Mouse (Mus musculus): ENCODE results near the gene Csad. TPM values are rescaled to one million over a fixed set of nuclear protein-coding genes. Genes with fewer than 3 reads are reported as not detected.
"Not testable (repeated sequence)": the region's sequence is repeated elsewhere in the genome, so short reads cannot be mapped to it uniquely, and the experiment has no call there.

Csad gene
- polyA plus RNA-seq, 1 experiment, result 13.8 TPM

DNA sequence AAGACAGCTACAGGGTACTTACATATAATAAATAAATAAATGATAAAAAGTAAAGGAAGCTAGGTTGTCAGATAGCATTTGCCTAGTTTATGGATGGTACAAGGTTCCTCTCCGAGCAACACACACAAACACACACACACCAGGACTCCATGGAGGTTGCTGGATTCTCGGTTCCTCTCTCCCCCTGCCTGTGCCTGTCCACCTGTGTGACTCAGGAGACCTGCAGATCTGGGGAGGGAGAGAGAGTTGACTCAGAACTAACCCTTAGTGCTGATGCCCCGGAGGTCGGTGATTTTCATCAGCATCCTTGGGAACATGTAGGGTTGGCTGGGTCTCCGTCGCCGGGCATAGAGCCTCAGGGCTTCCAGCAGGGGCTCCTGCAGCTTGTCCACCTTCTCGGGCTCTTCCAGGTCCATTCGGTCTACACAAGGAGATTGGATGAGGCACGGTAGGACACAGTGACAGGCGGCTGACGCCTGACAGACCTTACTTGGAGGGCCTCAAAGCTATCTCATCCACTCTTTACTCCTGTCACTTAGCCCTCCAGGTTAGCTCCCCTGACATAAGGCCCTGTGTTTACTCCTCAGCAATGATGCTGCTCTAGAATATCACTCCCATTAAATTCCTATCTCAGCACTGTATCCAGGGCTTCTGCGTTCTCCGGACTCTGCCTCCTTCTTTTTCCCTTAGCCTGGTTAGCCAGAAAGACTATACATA, 34.2 kb upstream of the Csad start:
- TF ChIP-seq FLI1 (IDR thresholded peaks at IDR 0.05; ENCODE audit: low read length) (no peak), GATA1 (IDR thresholded peaks at IDR 0.05; ENCODE audit: borderline replicate concordance, low read length) (no peak)
- no peaks in the 10 kb centered on the region for H3K27me3 ChIP-seq (replicated peaks)
- H3K4me1 ChIP-seq, result peaks cover 79% of the 10 kb centered on the region
- H3K9me3 ChIP-seq, result no peaks in the 10 kb centered on the region
- no peak overlapping the region for H3K4me3 ChIP-seq (replicated peaks)
- peaks cover 79% of the 10 kb centered on the region for H3K36me3 ChIP-seq (replicated peaks; ENCODE audit: low read length)

DNA sequence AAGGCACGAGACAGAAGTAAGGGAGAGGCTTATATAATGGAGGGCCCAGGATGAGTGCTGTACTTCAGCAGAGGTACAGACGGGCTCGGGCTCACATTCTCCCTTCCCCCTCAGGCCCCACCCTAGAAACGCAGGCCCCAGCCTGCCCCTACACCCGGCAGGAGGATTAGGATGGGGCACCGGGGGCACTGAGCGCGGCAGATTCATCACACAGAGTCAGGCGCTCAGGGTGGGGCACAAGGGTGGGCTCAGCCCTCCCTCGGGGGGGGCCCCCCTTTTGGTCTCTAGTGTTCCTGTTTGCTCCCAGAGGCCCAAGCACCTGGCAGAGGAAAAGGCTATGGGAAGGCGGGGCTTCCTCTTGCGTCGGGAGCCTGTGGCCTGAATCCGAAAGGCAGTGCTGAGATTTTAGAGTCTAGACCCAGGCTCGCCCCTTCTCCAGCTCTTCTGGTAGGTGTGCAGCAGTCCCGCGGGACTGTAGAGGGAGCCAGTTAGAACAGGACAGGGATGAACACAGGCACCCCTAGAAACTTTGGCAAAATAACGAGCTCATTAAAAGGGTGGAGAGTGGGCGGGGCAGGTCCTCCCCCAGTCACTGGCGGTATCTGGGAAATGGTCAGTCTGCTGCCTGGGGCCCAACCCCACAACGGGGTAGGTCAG, 31.0 kb upstream of the Csad start:
- TF ChIP-seq FLI1 (IDR thresholded peaks at IDR 0.05; ENCODE audit: low read length) (no peak), GATA1 (IDR thresholded peaks at IDR 0.05; ENCODE audit: borderline replicate concordance, low read length) (no peak)
- H3K27me3 ChIP-seq (replicated peaks), result peaks cover 10% of the 10 kb centered on the region
- H3K36me3 ChIP-seq (replicated peaks; ENCODE audit: low read length), result peaks cover 59% of the 10 kb centered on the region
- no peak overlapping the region for H3K4me3 ChIP-seq (replicated peaks)
- peaks cover 79% of the 10 kb centered on the region for H3K4me1 ChIP-seq
- H3K9me3 ChIP-seq, result no peaks in the 10 kb centered on the region

- Histone ChIP-seq H3K4me3 (replicated peaks) (peak overlapping the region; percentile 80), H3K4me1 (peaks cover 66% of the 10 kb centered on the region)
- no peak for TF ChIP-seq GATA1 (IDR thresholded peaks at IDR 0.05; ENCODE audit: borderline replicate concordance, low read length)
- TF ChIP-seq FLI1 (IDR thresholded peaks at IDR 0.05; ENCODE audit: low read length), result no peak
Measured at GRCm38 (mm10) chr15:102233896-102234295, 29.4 kb upstream of the Csad start.

GRCm38 (mm10) chr15:102232764-102233163, 28.2 kb upstream of the Csad start:
- Histone ChIP-seq H3K27me3 (replicated peaks) (peaks cover 15% of the 10 kb centered on the region), H3K4me1 (peaks cover 62% of the 10 kb centered on the region), H3K4me3 (replicated peaks) (no peak overlapping the region), H3K36me3 (replicated peaks; ENCODE audit: low read length) (peaks cover 34% of the 10 kb centered on the region), H3K9me3 (no peaks in the 10 kb centered on the region)
- TF ChIP-seq FLI1 (IDR thresholded peaks at IDR 0.05; ENCODE audit: low read length), result no peak

More at GRCm38 (mm10) chr15:102233896-102234295, 29.4 kb upstream of the Csad start:
- peaks cover 11% of the 10 kb centered on the region for H3K27me3 ChIP-seq (replicated peaks)
- peaks cover 45% of the 10 kb centered on the region for H3K36me3 ChIP-seq (replicated peaks; ENCODE audit: low read length)
- no peaks in the 10 kb centered on the region for H3K9me3 ChIP-seq

DNA sequence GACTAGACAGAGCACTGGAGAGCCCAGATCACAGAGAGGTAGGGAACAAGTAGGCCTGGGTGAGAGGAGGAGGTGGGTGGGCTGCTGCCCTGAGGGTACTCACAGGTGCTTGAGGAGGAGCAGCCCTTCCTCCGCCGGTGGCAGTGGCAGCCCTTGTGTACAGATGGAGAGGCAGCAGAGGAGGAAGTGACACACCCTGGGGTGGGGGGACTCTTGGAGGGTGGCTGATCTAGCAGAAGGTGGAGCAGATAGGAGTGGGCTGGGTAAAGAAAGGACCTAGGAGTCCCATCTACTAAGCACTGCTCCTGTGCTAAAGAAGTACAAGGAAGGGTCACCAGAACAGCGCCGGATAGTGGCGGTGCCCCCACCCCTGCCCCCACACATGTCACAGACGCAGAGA, 27.2 kb upstream of the Csad start, which contains the start of gene Itgb7:
Gene Itgb7 (minus strand): TSS at position 197 of the 400 bp plus-strand sequence.
- H3K4me1 ChIP-seq, result peaks cover 70% of the 10 kb centered on the region
- H3K36me3 ChIP-seq (replicated peaks; ENCODE audit: low read length), result peaks cover 25% of the 10 kb centered on the region
- no peak for TF ChIP-seq GATA1 (IDR thresholded peaks at IDR 0.05; ENCODE audit: borderline replicate concordance, low read length)
- TF ChIP-seq FLI1 (IDR thresholded peaks at IDR 0.05; ENCODE audit: low read length), result no peak
- peaks cover 21% of the 10 kb centered on the region for H3K27me3 ChIP-seq (replicated peaks)
- H3K4me3 ChIP-seq (replicated peaks), result peak within 1 kb of the TSS; percentile 86
- H3K9me3 ChIP-seq, result no peaks in the 10 kb centered on the region

DNA sequence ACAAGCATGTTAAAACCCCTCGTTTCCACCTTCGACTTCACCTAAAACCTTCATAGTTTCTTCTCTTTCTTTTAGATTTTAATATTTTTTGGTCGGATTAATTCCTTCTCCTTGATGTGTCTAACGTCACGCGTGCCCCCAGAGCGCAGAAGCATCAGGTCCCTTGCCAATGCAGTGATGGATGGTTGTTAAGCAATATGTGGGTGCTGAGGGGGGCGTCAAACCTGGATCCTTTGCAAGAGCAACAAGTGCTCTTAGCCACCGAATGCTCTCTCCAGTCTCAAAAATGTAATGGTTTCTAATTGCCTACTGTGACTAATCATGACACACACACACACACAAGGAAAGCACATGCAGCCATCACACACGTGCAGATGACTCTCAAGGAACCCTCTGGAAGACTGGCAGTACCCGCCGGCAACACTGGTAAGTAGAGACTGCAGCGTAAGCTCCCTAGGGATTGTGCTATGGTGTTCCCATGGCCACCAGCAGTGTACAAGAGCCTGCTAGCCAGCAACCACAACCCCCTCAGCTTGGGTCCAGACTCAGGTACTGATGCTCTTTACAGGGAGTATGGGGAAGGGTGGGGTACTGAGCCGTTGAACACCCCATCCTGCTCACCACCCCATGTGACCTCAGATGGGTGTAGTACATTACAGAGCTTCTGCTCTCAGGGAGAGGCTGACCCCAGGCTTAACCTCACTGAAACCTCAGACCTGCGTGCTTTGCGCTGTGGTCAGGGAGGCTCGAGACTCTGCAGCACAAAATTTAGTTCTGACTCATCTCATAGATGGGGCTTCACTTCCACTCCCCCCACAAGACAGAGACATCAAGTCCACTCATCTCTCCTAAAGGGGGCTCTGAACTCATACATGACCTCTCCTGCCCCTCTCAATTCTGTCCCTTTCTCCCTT, 26.1 kb upstream of the Csad start:
- TF ChIP-seq GATA1 (IDR thresholded peaks at IDR 0.05; ENCODE audit: borderline replicate concordance, low read length) (no peak), FLI1 (IDR thresholded peaks at IDR 0.05; ENCODE audit: low read length) (no peak)
- H3K36me3 ChIP-seq (replicated peaks; ENCODE audit: low read length), result peaks cover 19% of the 10 kb centered on the region
- peaks cover 68% of the 10 kb centered on the region for H3K4me1 ChIP-seq
- H3K27me3 ChIP-seq (replicated peaks), result peaks cover 24% of the 10 kb centered on the region
- H3K9me3 ChIP-seq, result peaks cover 4% of the 10 kb centered on the region
- peak overlapping the region; percentile 86 for H3K4me3 ChIP-seq (replicated peaks)

GRCm38 (mm10) chr15:102225619-102226018, 21.1 kb upstream of the Csad start:
- H3K36me3 ChIP-seq (replicated peaks; ENCODE audit: low read length); H3K9me3 ChIP-seq; H3K4me3 ChIP-seq (replicated peaks): not testable (repeated sequence)
- Histone ChIP-seq H3K27me3 (replicated peaks) (peaks cover 40% of the 10 kb centered on the region), H3K4me1 (peaks cover 33% of the 10 kb centered on the region)

- Histone ChIP-seq H3K9me3 (peaks cover 4% of the 10 kb centered on the region), H3K36me3 (replicated peaks; ENCODE audit: low read length) (peaks cover 3% of the 10 kb centered on the region), H3K27me3 (replicated peaks) (peaks cover 39% of the 10 kb centered on the region), H3K4me1 (peaks cover 29% of the 10 kb centered on the region), H3K4me3 (replicated peaks) (peak overlapping the region; percentile 90)
- TF ChIP-seq GATA1 (IDR thresholded peaks at IDR 0.05; ENCODE audit: borderline replicate concordance, low read length) (peak; percentile 22; the same call in 1 of the 3 replicates), FLI1 (IDR thresholded peaks at IDR 0.05; ENCODE audit: low read length) (no peak)
Measured at GRCm38 (mm10) chr15:102224992-102225617, 20.6 kb upstream of the Csad start.

- TF ChIP-seq GATA1 (IDR thresholded peaks at IDR 0.05; ENCODE audit: borderline replicate concordance, low read length) (no peak), FLI1 (IDR thresholded peaks at IDR 0.05; ENCODE audit: low read length) (no peak)
- Histone ChIP-seq H3K9me3 (peaks cover 4% of the 10 kb centered on the region), H3K27me3 (replicated peaks) (peaks cover 39% of the 10 kb centered on the region), H3K4me1 (peaks cover 29% of the 10 kb centered on the region), H3K36me3 (replicated peaks; ENCODE audit: low read length) (peaks cover 3% of the 10 kb centered on the region), H3K4me3 (replicated peaks) (peak overlapping the region; percentile 90)
Measured at GRCm38 (mm10) chr15:102224186-102224991, 19.9 kb upstream of the Csad start.
